Comparison of ENCODE assay signal across 40 mouse cellular contexts in the genomic region with DNA sequence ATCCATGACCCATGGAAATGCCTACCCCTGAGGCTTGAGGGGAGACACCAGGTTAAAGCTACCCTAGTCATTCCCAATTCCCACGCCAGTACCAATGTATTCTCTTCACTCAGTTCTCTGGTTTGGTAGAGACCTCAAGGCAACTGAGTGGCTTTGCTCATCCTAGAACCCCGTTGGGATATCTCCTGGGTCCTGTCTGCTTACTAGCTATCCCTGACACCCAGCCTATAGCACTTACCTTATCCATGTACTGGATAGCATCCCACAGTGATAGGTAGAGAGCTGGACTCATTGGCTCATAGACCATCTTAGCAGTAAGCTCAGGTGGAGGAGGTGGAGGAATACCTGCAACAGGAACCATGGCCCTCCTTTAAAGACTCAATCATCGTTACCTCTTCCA. TPM values are rescaled to one million over a fixed set of nuclear protein-coding genes. Genes with fewer than 3 reads are reported as not detected.
"Had no signal": no experiment of that assay in that cellular context is flagged by ENCODE, and none has a peak within 500 bp of the region (broad histone marks: within the 10 kb centered on the region; RNA-seq: fewer than 3 reads in every experiment).

No protein-coding gene starts in this region.

- H3K9ac ChIP-seq: heart, embryonic 12.5 days; heart, embryonic 13.5 days; heart, embryonic 15.5 days; hindbrain, embryonic 12.5 days; hindbrain, embryonic 13.5 days; hindbrain, embryonic 14.5 days; hindbrain, embryonic 15.5 days; intestine, embryonic 15.5 days; kidney, embryonic 15.5 days had no signal

- H3K4me2 ChIP-seq: heart, embryonic 11.5 days; heart, embryonic 12.5 days; heart, embryonic 13.5 days; heart, embryonic 15.5 days; hindbrain, embryonic 12.5 days; hindbrain, embryonic 13.5 days; hindbrain, embryonic 14.5 days; hindbrain, embryonic 15.5 days; intestine, embryonic 15.5 days; kidney, embryonic 15.5 days had no signal

- H3K9me3 ChIP-seq: heart, embryonic 10.5 days; heart, embryonic 12.5 days; heart, embryonic 13.5 days; heart, embryonic 15.5 days; hindbrain, embryonic 10.5 days; hindbrain, embryonic 12.5 days; hindbrain, embryonic 13.5 days; hindbrain, embryonic 15.5 days; intestine, embryonic 15.5 days; kidney, embryonic 15.5 days had no signal

- H3K4me3 ChIP-seq: heart, embryonic 10.5 days; heart, embryonic 12.5 days; heart, embryonic 13.5 days; heart, embryonic 15.5 days; hindbrain, embryonic 10.5 days; hindbrain, embryonic 12.5 days; hindbrain, embryonic 13.5 days; hindbrain, embryonic 15.5 days; intestine, embryonic 15.5 days; kidney, embryonic 15.5 days; layer of hippocampus, adult 2 months; left cerebral cortex, adult 2 months had no signal

- H3K27me3 ChIP-seq: heart, embryonic 12.5 days; heart, embryonic 13.5 days; heart, embryonic 15.5 days; hindbrain, embryonic 12.5 days; hindbrain, embryonic 13.5 days; hindbrain, embryonic 15.5 days; intestine, embryonic 15.5 days; kidney, embryonic 15.5 days had no signal

- DNase-seq: heart, postnatal 14 days; heart, postnatal 36 days; heart, postnatal 4 days; kidney, adult 11 months; kidney, adult 18-20 months; kidney, adult 2 months; kidney, adult 8-10 months; kidney, adult 9 months; kidney, postnatal 10 days; kidney, postnatal 14 days; kidney, postnatal 25 days; kidney, postnatal 36 days; kidney, postnatal 4 days; layer of hippocampus, adult 9-11 months; layer of hippocampus, postnatal 36 days had no signal

- H3K4me1 ChIP-seq: heart, embryonic 10.5 days; heart, embryonic 12.5 days; heart, embryonic 13.5 days; heart, embryonic 15.5 days; hindbrain, embryonic 10.5 days; hindbrain, embryonic 12.5 days; hindbrain, embryonic 13.5 days; hindbrain, embryonic 15.5 days; intestine, embryonic 15.5 days; kidney, embryonic 15.5 days had no signal

- H3K36me3 ChIP-seq: heart, embryonic 10.5 days; heart, embryonic 12.5 days; heart, embryonic 13.5 days; heart, embryonic 15.5 days; hindbrain, embryonic 10.5 days; hindbrain, embryonic 12.5 days; intestine, embryonic 15.5 days; kidney, embryonic 15.5 days had no signal

- ATAC-seq: hindbrain, embryonic 16.5 days; hindbrain, postnatal 0 days; inflammation-experienced regulatory T-cells, adult 6 months; intestine, embryonic 15.5 days; intestine, postnatal 0 days had no signal

- H3K27ac ChIP-seq: heart, embryonic 10.5 days; heart, embryonic 13.5 days; heart, embryonic 15.5 days; hindbrain, embryonic 10.5 days; hindbrain, embryonic 12.5 days; hindbrain, embryonic 13.5 days; hindbrain, embryonic 14.5 days; hindbrain, embryonic 15.5 days; hindbrain, postnatal 0 days; intestine, embryonic 15.5 days; kidney, embryonic 15.5 days; kidney, postnatal 0 days; layer of hippocampus, adult 2 months; left cerebral cortex, adult 2 months had no signal

RNA-seq across cellular contexts. Expression of a gene that starts 34.7 kb away (rescaled TPM):
- total RNA-seq: heart, postnatal 14 days; heart, postnatal 25 days; heart, postnatal 36 days; heart, postnatal 4 days; hematopoietic stem cell, adult 5-6 weeks had no signal
- polyA plus RNA-seq: heart, embryonic 10.5 days; heart, embryonic 14.5 days; heart, embryonic 15.5 days; heart, embryonic 16.5 days; heart, postnatal 0 days; inflammation-experienced regulatory T-cells, adult 6 months; large intestine, adult 2 months had no signal

RNA-seq across cellular contexts. Expression of a gene that starts 38.1 kb away (rescaled TPM):
- total RNA-seq: hematopoietic stem cell, adult 5-6 weeks had no signal
- polyA plus RNA-seq: inflammation-experienced regulatory T-cells, adult 6 months had no signal
